Mouse (Mus musculus): ENCODE measurements around the gene Thrap3.

- TF ChIP-seq CTCF (IDR thresholded peaks at IDR 0.05; ENCODE audit: low read depth, low read length): no peak
- no peak for TF ChIP-seq POLR2A (IDR thresholded peaks at IDR 0.05; ENCODE audit: extremely low read depth, insufficient read depth, low read length)
These were observed 55.5 kb downstream of the Thrap3 start for GRCm38 (mm10) chr4:126146974-126147532.
